Mouse (Mus musculus): ENCODE data around the gene Pik3r4.

Gene Pik3r4

DNA sequence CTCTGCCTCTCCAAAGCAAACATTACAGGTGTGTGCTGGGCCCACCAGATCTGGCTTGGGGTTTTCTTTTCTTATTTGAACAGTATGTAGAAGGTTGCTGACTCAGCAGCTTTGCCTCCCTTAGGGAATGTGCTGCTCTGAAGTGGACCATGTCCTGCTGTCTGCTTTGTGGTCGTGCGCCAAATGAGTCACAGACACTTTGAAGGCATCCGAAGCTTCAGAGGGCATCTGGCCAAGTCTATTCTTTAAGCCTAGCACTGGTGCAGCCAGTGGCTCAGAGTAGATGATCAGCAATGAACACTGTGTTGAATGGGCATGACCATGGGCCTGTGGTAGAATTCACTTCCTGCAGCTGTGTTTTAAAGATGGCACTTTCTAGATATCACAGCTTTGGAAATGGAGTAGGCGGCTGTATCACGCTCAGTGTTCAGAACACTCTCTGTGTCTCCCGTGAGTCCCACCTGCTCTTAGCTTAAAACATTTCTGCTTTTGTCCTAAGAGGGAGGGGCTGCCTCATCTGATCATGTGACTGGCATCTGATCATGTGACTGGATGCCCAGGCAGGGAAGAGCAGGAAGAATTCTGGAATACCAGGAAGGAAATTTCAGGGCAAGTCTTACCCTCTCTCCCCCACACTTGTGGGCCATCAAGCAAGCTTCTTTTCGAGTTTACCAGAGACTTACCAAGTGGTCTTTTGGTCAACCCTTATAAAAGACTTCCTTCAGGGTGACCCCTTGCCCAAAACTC is 54.2 kb downstream of the Pik3r4 start:
- in situ Hi-C loops (cut with MboI, MseI), result no loop called here

DNA sequence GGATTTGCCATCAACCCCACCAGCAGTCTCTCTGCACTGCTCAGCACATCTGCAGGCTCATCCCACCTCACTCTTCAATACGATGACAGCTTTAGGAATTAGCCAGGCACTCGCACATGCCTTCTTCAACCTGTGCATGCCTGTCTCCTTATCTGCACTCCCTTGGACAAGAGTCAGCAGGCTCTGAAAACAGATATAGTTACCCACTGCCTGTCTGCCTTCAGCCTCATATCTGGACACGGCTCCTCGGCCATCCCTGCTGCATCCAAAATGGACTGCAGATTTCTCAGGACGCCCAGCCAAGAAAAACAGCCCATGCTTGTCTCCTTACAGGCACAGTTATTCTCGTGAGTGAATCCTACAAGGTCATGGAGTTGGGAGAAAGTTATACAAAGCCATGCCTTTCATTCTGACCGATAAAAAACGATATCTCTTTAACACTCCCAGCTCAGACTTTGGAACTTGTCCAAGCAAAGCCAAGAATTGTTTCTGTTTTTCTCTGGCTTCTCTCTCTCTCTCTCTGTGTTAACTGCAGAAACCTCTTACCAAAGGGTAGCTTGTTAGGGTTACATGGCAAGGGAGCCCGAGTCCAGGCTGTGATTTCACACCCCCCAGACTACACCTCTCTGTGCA is 55.1 kb downstream of the Pik3r4 start:
- in situ Hi-C loops (cut with MboI, MseI), result no loop called here

DNA sequence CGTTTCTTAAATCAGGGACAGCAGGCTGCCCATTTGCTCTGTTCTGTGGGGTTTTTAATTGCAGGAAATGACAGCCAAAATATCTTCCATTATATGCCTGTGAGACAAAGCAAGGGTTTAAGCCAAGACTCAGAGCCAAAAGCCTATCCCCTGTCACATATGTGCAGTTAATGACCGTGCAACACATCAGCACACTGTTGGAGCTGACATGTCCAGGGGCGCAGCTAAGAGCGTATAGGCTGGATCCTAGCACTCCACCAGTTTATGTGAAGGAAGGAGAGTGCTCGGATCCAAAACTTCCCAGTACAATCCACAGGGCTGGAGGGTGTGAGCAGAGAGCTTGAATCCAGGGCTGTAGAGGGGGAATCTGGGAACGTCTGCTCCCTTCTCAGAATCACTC is 57.9 kb downstream of the Pik3r4 start:
- in situ Hi-C loops (cut with MboI, MseI), result no loop called here

DNA sequence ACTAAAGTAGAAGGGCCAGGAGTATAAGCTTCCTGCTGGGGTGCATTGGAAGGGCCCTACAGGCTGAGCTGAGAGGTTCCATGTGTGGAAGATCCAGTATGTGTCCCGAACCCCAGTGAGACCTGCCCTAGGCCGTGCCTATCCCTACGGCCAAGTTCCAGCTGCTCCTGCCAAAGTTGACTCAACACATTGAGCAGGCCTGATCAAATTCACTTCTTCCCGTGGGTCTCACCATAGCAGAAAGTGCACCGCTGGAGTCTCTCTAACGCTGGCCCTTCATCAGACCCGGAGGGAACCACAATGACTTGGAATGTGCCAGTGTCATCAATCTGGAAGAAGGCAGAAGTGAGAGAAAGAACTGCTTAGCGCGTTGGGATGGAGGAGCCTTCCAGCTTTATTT is 59.2 kb downstream of the Pik3r4 start:
- in situ Hi-C loops (cut with MboI, MseI), result no loop called here

DNA sequence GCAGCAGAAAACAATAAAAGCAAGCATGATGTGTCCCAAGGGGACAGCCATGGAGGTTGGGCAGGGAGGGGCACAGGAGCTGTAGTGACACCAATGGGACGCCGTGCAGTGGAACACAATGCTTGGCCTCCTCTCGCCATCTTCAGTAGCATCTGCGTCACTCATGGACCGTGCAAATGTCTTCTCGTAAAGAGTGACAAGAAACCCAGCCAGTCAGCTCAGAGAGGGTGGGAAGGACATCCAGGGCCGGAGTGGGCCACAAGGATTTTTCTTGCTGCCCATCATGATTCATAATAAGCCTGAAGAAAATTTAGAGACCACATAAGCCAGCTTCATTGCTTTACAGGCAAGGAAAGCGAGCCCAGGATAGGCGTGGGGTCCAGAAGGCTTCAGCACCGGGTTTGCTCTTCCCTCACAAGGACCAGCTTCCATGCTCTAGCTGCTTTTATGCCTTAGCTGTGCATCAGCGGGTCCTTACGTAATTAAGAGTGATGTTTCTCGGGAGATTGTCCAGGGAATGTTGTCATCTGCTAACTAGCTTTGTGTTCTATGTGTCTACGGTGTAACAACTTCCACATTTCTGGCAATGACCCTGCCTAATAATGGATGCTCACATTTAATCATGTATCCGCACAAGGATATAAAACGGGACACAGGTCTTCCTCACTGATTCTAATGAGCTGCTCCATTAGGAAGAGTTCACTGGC is 61.6 kb downstream of the Pik3r4 start:
- in situ Hi-C loops (cut with MboI, MseI), result no loop called here

DNA sequence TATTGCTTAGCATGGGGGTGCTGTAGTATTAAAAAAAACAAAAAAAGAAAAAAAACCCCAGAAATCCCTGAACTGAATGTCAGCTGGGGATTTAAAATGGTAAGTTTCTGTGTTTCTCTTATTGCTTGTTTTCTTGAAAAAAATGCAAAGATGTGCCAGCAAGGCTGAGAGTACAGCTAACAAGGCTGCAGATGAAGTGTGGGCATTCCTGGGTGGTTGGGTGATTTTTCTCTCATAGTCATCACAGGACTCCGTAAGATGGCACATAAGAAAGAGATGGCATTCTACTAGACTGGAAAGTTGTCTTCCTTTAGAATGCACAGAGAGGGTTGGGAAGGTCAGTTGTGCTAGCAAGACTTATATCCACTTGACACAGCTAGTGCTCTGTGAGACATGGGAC is 62.2 kb downstream of the Pik3r4 start:
- in situ Hi-C loops (cut with MboI, MseI), result no loop called here

DNA sequence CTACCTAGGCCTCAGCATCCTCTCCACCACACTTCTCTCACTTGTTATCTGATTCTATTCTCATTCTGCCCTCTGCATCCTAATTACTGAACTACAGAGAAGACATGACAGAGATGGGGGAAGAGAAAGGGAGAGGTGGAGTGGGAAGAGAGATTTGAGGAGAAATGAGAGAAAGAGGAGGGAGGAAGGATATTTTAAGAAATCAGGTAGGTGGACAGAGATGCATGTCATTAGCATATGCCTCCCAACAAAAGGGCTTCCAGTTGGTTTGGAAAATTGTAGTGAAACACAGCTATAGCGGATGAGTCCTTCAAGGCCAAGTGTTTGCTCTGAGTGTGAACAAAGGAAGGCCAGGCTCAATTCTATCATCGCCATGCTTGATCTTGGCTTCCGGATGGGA is 69.3 kb downstream of the Pik3r4 start:
- in situ Hi-C loops (cut with MboI, MseI), result no loop called here

DNA sequence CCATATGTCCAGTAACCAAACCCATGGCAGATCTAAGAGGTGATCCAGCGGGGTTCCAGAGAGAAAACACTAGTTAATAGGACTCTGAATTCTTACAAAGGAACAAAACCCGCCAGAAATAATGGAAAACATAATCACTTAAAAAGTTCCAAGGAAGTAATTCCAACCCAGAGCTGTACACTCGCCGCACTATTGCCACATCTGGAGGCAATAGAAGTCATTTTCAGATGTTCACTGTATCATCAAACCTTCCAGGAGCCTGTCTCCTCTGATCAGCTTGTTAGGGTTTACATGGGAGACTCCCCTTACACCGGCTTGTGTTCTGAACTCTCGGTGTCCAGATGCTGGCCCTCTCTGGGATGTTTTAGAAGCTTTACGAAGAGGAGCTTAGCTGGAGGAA is 76.6 kb downstream of the Pik3r4 start:
- in situ Hi-C loops (cut with MboI, MseI), result no loop called here

DNA sequence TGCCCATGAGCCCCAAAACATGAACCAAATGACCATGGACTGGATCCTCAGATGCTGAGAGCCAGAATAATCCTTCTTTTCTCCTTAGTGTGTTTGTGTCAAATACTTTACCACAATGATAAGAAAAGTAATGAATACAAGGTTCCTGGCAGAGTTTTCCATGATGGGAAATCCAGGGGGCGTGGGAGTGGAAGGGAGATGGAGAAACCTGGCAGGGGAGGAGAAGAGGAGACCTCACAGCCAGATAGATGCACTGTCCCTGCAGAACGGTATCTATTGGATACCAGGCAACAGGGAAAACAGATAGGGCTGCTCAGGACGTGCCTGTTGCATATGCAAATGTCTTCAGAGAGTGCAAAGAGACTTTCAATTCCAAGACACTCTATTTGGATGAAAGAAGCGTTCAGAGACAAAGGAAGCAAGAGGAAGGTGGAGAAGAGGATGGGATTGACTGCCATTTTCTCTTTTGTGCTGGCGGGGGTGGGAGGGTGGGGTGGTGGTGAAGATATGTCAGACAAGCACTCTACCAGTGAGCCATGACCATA is 77.1 kb downstream of the Pik3r4 start:
- in situ Hi-C loops (cut with MboI, MseI), result no loop called here

DNA sequence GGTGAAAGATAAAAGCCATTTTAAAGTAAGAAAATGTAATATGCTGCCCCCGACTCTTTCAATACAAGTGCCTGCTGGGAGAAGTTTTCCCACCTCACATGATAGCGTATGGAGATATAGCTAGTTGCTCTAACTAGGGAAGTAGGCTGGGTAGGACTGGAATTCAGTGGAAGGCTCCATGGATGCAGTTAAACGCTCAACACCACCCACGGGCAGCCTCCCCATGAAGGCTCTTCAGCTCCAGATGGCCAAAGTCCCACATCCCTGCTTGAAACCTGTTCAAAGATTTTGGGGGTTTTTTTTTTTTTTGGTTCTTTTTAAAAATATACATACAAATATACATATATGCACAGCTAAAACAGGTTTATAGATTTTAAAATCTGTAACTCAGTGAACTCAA is 77.7 kb downstream of the Pik3r4 start:
- in situ Hi-C loops (cut with MboI, MseI), result no loop called here

DNA sequence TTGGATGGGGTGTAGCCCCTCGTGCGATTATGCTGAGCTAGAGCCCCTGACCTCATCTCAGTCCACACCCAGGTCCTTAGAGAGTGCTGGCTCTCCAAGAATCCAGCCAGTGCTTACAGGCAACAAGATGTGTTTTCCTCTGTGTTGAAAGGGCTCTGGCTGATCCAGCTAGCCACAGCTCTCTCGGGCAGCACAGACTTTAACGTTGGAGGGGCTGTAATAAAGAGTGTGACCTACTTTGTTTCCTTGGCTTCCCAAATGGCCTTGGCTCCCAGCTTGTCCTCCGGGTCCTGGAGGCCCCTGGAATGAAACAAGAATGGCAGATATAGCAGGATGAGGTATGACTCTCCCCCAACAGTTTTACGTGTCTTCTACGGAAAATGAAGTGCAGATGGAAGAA is 89.2 kb downstream of the Pik3r4 start:
- in situ Hi-C loops (cut with MboI, MseI), result no loop called here

DNA sequence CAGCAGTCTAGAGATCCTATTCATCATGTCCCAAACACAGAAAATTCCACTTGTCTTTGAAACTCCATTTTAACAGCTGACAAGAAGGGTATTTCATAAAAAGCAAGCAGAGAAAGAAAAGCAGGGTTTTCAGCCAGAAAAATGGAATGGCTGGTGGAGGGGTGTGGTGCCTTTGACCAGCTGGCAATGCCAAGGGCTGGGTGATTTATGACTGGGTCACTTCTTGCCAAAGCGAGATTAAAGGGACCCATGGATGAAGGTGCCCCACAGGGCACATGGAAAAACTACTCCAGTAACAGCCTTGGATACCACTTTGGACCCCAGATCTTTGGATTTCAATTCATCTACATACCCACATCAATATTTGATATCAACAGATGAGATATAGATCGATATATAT is 91.9 kb downstream of the Pik3r4 start:
- in situ Hi-C loops (cut with MboI, MseI), result no loop called here

DNA sequence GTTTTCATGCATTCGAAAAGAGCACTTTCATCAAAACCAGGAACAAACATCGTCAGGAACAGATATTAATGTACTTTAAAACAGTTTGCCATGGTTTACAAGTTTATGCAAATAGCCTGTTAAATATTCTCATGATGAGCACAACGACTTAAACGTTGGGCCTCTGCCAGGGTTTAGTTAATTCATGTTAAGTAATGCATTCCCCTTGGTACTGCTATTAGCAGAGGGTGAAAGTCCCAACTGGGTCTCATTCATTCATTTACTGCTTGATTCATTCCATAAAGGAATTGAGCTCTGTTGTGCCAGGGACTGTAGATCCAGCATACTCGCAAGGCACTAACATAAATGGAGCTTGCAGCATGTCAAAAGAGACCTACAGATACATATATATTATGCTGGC is 92.4 kb downstream of the Pik3r4 start:
- in situ Hi-C loops (cut with MboI, MseI), result no loop called here
